Mouse (Mus musculus) hematopoietic stem cell, adult 5-6 weeks (primary cell): ENCODE measurements around the gene Oma1. TPM values are rescaled to one million over a fixed set of nuclear protein-coding genes. Genes with fewer than 3 reads are reported as not detected.

Experiments
- ATAC-seq, 2 experiments: fragments of 125-278 bp in 1 of 2; replicated peaks in 1 of 2; 2 replicates each; pipeline ENCODE4 v1.8.0; 2016 to 2017; ENCODE audit warnings: inconsistent platforms in 2 of 2, mild to moderate bottlenecking in 2 of 2, moderate number of reproducible peaks in 2 of 2, low read depth in 1 of 2, moderate TSS enrichment in 1 of 2; ENCODE audit not compliant: low FRiP score in 2 of 2, poor library complexity in 2 of 2, severe bottlenecking in 2 of 2, insufficient read depth in 1 of 2, low TSS enrichment in 1 of 2
- total RNA-seq: library from RNA; stranded (forward); fragments of 172-1452, 232-1000 nt; gene quantifications from 2 replicates; pipeline ENCODE4 v1.2.3, GENCODE M21; 2017

Oma1 gene
- total RNA-seq, 1 experiment from 2014 or later = 64.4 TPM

DNA sequence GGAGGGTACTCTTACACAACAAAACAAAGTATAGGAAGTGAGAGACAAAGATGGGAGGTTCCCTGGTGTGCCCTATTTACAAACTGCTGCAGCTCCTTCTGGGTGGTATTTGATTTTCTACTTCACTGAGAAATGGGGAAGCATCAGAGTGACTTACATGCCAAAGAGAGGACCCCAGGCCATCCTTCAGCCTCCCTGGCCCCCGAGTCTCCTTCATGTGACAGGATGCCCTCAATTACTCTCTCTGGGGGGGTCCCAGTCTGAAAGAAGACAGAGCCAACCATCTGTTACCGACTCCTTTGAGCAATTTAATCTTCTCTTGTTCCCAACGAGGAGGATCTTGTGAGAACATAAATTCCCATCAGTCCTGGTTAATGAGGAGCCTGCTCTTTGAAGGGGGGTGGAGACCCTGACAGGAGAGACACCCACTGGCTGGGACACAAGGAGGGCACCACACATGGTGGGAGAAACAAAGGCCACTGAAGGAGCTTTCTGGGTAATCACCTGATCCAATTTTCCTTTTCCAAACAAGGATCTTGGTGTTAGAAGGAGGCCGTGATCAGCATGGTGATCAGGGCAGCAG is 96.7 kb downstream of the Oma1 start:
- no peak for ATAC-seq

Other genes starting within 250 kb of the Oma1 start
- gene Mier1, start 199.4 kb upstream of the Oma1 start, total RNA-seq = 111 and 118 TPM in 2 replicates
- gene Wdr78, start 199.3 kb upstream of the Oma1 start, total RNA-seq = 5.4 and 6.6 TPM in 2 replicates
- gene Slc35d1, start 98.6 kb upstream of the Oma1 start, total RNA-seq = 5.5 and 9.6 TPM in 2 replicates
- not detected in 2 replicates for gene 4921539E11Rik, start 22.9 kb upstream of the Oma1 start, total RNA-seq